Mouse (Mus musculus) left cerebral cortex, postnatal 4 days (tissue): ENCODE measurements around the gene Soat2. TPM values are rescaled to one million over a fixed set of nuclear protein-coding genes. Genes with fewer than 3 reads are reported as not detected.
A peak's percentile ranks its signal among the peaks of the same experiment; 100 is the strongest.

Source experiments
- DNase-seq: peaks from one replicate; pipeline ENCODE4 v3.0.0-alpha.2; 2022
- intact Hi-C: fragments of 180-260 bp; cut with DNase I; formaldehyde crosslinking; loops from one replicate; pipeline ENCODE4 v1.15.1; 2025
- total RNA-seq, 2 experiments: library from RNA; stranded (reverse); gene quantifications; 2 replicates each; pipeline ENCODE4 v1.2.3; 2021

The Soat2 gene
- total RNA-seq, 2 experiments from 2014 or later = not detected

GRCm38 (mm10) chr15:102113674-102114073 is 36.7 kb upstream of the Soat2 start:
- intact Hi-C loops = no loop called here
- DNase-seq = no peak

GRCm38 (mm10) chr15:102114651-102115260 is 35.6 kb upstream of the Soat2 start:
- intact Hi-C loops = no loop called here
- no peak for DNase-seq

- peak; percentile 53 for DNase-seq
- intact Hi-C loops = no loop called here
Measured at GRCm38 (mm10) chr15:102115731-102116231, 34.5 kb upstream of the Soat2 start.

GRCm38 (mm10) chr15:102116753-102117415 is 33.4 kb upstream of the Soat2 start:
- DNase-seq = peak; percentile 88
- intact Hi-C loops = no loop called here

GRCm38 (mm10) chr15:102117461-102118443 is 32.6 kb upstream of the Soat2 start:
- intact Hi-C loops = no loop called here
- DNase-seq = peak; percentile 65

GRCm38 (mm10) chr15:102118591-102118990 is 31.7 kb upstream of the Soat2 start:
- intact Hi-C loops = no loop called here

GRCm38 (mm10) chr15:102119121-102119830 is 31.1 kb upstream of the Soat2 start:
- intact Hi-C loops = no loop called here
- peak; percentile 21 for DNase-seq

More at GRCm38 (mm10) chr15:102118591-102118990, 31.7 kb upstream of the Soat2 start:
- DNase-seq = no peak

- peak; percentile 50 for DNase-seq
- intact Hi-C loops = no loop called here
Measured at GRCm38 (mm10) chr15:102119831-102120170, 30.5 kb upstream of the Soat2 start.

- intact Hi-C loops = no loop called here
- DNase-seq = no peak
Measured at GRCm38 (mm10) chr15:102120530-102120929, 29.8 kb upstream of the Soat2 start.

- intact Hi-C loops = no loop called here
- DNase-seq = peak; percentile 76
Measured at GRCm38 (mm10) chr15:102126303-102126702, 24.0 kb upstream of the Soat2 start.

- no peak for DNase-seq
- intact Hi-C loops = no loop called here
Measured at GRCm38 (mm10) chr15:102133314-102133713, 17.0 kb upstream of the Soat2 start.

GRCm38 (mm10) chr15:102134709-102135108 is 15.6 kb upstream of the Soat2 start:
- intact Hi-C loops = no loop called here
- no peak for DNase-seq

- intact Hi-C loops = no loop called here
- no peak for DNase-seq
Measured at GRCm38 (mm10) chr15:102135522-102136128, 14.7 kb upstream of the Soat2 start.

GRCm38 (mm10) chr15:102136129-102136758 is 14.1 kb upstream of the Soat2 start, which contains the start of gene Spryd3:
Gene Spryd3 (minus strand): TSS chr15:102136234.
- intact Hi-C loops = no loop called here
- peak; percentile 96 for DNase-seq

GRCm38 (mm10) chr15:102141120-102141519 is 9.2 kb upstream of the Soat2 start:
- intact Hi-C loops = no loop called here
- DNase-seq = no peak

GRCm38 (mm10) chr15:102142914-102143912 is 7.1 kb upstream of the Soat2 start:
- no peak for DNase-seq
- intact Hi-C loops = no loop called here

- intact Hi-C loops = no loop called here
- DNase-seq = no peak
Measured at GRCm38 (mm10) chr15:102144274-102144711, 6.0 kb upstream of the Soat2 start, which contains the start of gene Igfbp6. Gene Igfbp6 (plus strand): TSS chr15:102144362.

GRCm38 (mm10) chr15:102144726-102145125 is 5.6 kb upstream of the Soat2 start:
- intact Hi-C loops = no loop called here
- no peak for DNase-seq
